Mouse (Mus musculus): ENCODE measurements around the gene Itpr1. TPM values are rescaled to one million over a fixed set of nuclear protein-coding genes. Genes with fewer than 3 reads are reported as not detected.
"Not testable (repeated sequence)": the region's sequence is repeated elsewhere in the genome, so short reads cannot be mapped to it uniquely, and the experiment has no call there.

Itpr1 gene
- polyA plus RNA-seq, 1 experiment from 2014 or later: 5.0 TPM

GRCm38 (mm10) chr6:108557576-108558322, 344.9 kb downstream of the Itpr1 start:
- H3K4me1 ChIP-seq (replicated peaks): no peaks in the 10 kb centered on the region
- H3K27ac ChIP-seq (replicated peaks): no peak overlapping the region

GRCm38 (mm10) chr6:108559226-108559625, 346.3 kb downstream of the Itpr1 start:
- not testable (repeated sequence) for H3K4me2 ChIP-seq; H3K4me3 ChIP-seq; H3K36me3 ChIP-seq; ATAC-seq (ENCODE audit: low FRiP score, low read depth); H3K27me3 ChIP-seq; H3K9ac ChIP-seq; H3K9me3 ChIP-seq; H3K27ac ChIP-seq (replicated peaks); H3K4me1 ChIP-seq (replicated peaks)
- WGBS: 93% methylated on average over 4 of the region's 4 CpGs

More at GRCm38 (mm10) chr6:108557576-108558322, 344.9 kb downstream of the Itpr1 start:
- no peaks in the 10 kb centered on the region for H3K36me3 ChIP-seq
- H3K4me3 ChIP-seq: no peak overlapping the region
- no peaks in the 10 kb centered on the region for H3K27me3 ChIP-seq
- H3K4me2 ChIP-seq: no peak overlapping the region
- H3K9me3 ChIP-seq: no peaks in the 10 kb centered on the region
- no peak for ATAC-seq (ENCODE audit: low FRiP score, low read depth)
- WGBS: 80% methylated on average over 4 of the region's 4 CpGs
- no peak overlapping the region for H3K9ac ChIP-seq

- WGBS: 97% methylated on average over 2 of the region's 2 CpGs
- Histone ChIP-seq H3K9me3 (no peaks in the 10 kb centered on the region), H3K9ac (no peak overlapping the region), H3K4me1 (replicated peaks) (no peaks in the 10 kb centered on the region), H3K27ac (replicated peaks) (no peak overlapping the region), H3K4me3 (no peak overlapping the region), H3K4me2 (no peak overlapping the region), H3K36me3 (no peaks in the 10 kb centered on the region), H3K27me3 (no peaks in the 10 kb centered on the region)
- no peak for ATAC-seq (ENCODE audit: low FRiP score, low read depth)
Measured at GRCm38 (mm10) chr6:108562971-108563370, 350.1 kb downstream of the Itpr1 start.

GRCm38 (mm10) chr6:108565447-108565846, 352.6 kb downstream of the Itpr1 start:
- H3K9me3 ChIP-seq; H3K4me3 ChIP-seq; H3K4me2 ChIP-seq; H3K9ac ChIP-seq; H3K27me3 ChIP-seq; ATAC-seq (ENCODE audit: low FRiP score, low read depth); H3K27ac ChIP-seq (replicated peaks); H3K4me1 ChIP-seq (replicated peaks); H3K36me3 ChIP-seq: not testable (repeated sequence)
- 83% methylated on average over 18 of the region's 18 CpGs for WGBS

- Histone ChIP-seq H3K36me3 (no peaks in the 10 kb centered on the region), H3K9ac (no peak overlapping the region), H3K27me3 (no peaks in the 10 kb centered on the region), H3K27ac (replicated peaks) (no peak overlapping the region), H3K9me3 (no peaks in the 10 kb centered on the region), H3K4me3 (no peak overlapping the region), H3K4me2 (no peak overlapping the region), H3K4me1 (replicated peaks) (peaks cover 14% of the 10 kb centered on the region)
- no peak for ATAC-seq (ENCODE audit: low FRiP score, low read depth)
Measured at GRCm38 (mm10) chr6:108566549-108566948, 353.7 kb downstream of the Itpr1 start.

GRCm38 (mm10) chr6:108569460-108570187, 356.7 kb downstream of the Itpr1 start:
- ATAC-seq (ENCODE audit: low FRiP score, low read depth): no peak
- no peak overlapping the region for H3K4me2 ChIP-seq
- H3K36me3 ChIP-seq: no peaks in the 10 kb centered on the region
- no peaks in the 10 kb centered on the region for H3K27me3 ChIP-seq
- H3K4me3 ChIP-seq: no peak overlapping the region
- H3K27ac ChIP-seq (replicated peaks): no peak overlapping the region
- H3K4me1 ChIP-seq (replicated peaks): peaks cover 17% of the 10 kb centered on the region
- 61% methylated on average over 7 of the region's 7 CpGs for WGBS
- H3K9ac ChIP-seq: no peak overlapping the region
- no peaks in the 10 kb centered on the region for H3K9me3 ChIP-seq

- peak overlapping the region; percentile 26; the same call in 1 of the 2 replicates for H3K9ac ChIP-seq
- peak overlapping the region; percentile 72 for H3K4me2 ChIP-seq
- H3K36me3 ChIP-seq: no peaks in the 10 kb centered on the region
- ATAC-seq (ENCODE audit: low FRiP score, low read depth): peak; percentile 46
- no peaks in the 10 kb centered on the region for H3K27me3 ChIP-seq
- peak overlapping the region; percentile 37 for H3K4me3 ChIP-seq
- H3K9me3 ChIP-seq: no peaks in the 10 kb centered on the region
- H3K4me1 ChIP-seq (replicated peaks): peaks cover 17% of the 10 kb centered on the region
- 30% methylated on average over 11 of the region's 11 CpGs for WGBS
- no peak overlapping the region for H3K27ac ChIP-seq (replicated peaks)
Measured at GRCm38 (mm10) chr6:108570351-108571041, 357.6 kb downstream of the Itpr1 start.

GRCm38 (mm10) chr6:108571042-108571590, 358.2 kb downstream of the Itpr1 start:
- H3K27me3 ChIP-seq: no peaks in the 10 kb centered on the region
- H3K9me3 ChIP-seq: no peaks in the 10 kb centered on the region
- peaks cover 17% of the 10 kb centered on the region for H3K4me1 ChIP-seq (replicated peaks)
- WGBS: 3% methylated on average over 21 of the region's 21 CpGs
- H3K4me3 ChIP-seq: peak overlapping the region; percentile 37
- H3K36me3 ChIP-seq: no peaks in the 10 kb centered on the region
- peak; percentile 87 for ATAC-seq (ENCODE audit: low FRiP score, low read depth)
- H3K4me2 ChIP-seq: peak overlapping the region; percentile 72
- no peak overlapping the region for H3K27ac ChIP-seq (replicated peaks)
- peak overlapping the region; percentile 26; the same call in 1 of the 2 replicates for H3K9ac ChIP-seq

GRCm38 (mm10) chr6:108572646-108573045, 359.8 kb downstream of the Itpr1 start:
- Histone ChIP-seq H3K9me3 (no peaks in the 10 kb centered on the region), H3K27me3 (no peaks in the 10 kb centered on the region), H3K27ac (replicated peaks) (no peak overlapping the region), H3K4me3 (no peak overlapping the region), H3K4me2 (no peak overlapping the region), H3K36me3 (no peaks in the 10 kb centered on the region), H3K9ac (no peak overlapping the region), H3K4me1 (replicated peaks) (peaks cover 17% of the 10 kb centered on the region)
- no peak for ATAC-seq (ENCODE audit: low FRiP score, low read depth)
- 54% methylated on average over 7 of the region's 7 CpGs for WGBS

- 89% methylated on average over 6 of the region's 6 CpGs for WGBS
- no peaks in the 10 kb centered on the region for H3K36me3 ChIP-seq
- no peak overlapping the region for H3K4me3 ChIP-seq
- ATAC-seq (ENCODE audit: low FRiP score, low read depth): no peak
- no peak overlapping the region for H3K4me2 ChIP-seq
- no peak overlapping the region for H3K9ac ChIP-seq
- no peak overlapping the region for H3K27ac ChIP-seq (replicated peaks)
- H3K27me3 ChIP-seq: no peaks in the 10 kb centered on the region
- no peaks in the 10 kb centered on the region for H3K9me3 ChIP-seq
- no peaks in the 10 kb centered on the region for H3K4me1 ChIP-seq (replicated peaks)
Measured at GRCm38 (mm10) chr6:108577056-108577455, 364.2 kb downstream of the Itpr1 start.

- WGBS: 95% methylated on average over 3 of the region's 3 CpGs
- no peak overlapping the region for H3K27ac ChIP-seq (replicated peaks)
- no peak overlapping the region for H3K4me3 ChIP-seq
- H3K9me3 ChIP-seq: no peaks in the 10 kb centered on the region
- H3K36me3 ChIP-seq: no peaks in the 10 kb centered on the region
- no peak for ATAC-seq (ENCODE audit: low FRiP score, low read depth)
- no peaks in the 10 kb centered on the region for H3K4me1 ChIP-seq (replicated peaks)
- no peak overlapping the region for H3K9ac ChIP-seq
- H3K27me3 ChIP-seq: no peaks in the 10 kb centered on the region
- no peak overlapping the region for H3K4me2 ChIP-seq
Measured at GRCm38 (mm10) chr6:108588426-108588825, 375.5 kb downstream of the Itpr1 start.

- 79% methylated on average over 8 of the region's 8 CpGs for WGBS
- no peak for ATAC-seq (ENCODE audit: low FRiP score, low read depth)
- no peak overlapping the region for H3K27ac ChIP-seq (replicated peaks)
- H3K4me3 ChIP-seq: no peak overlapping the region
- H3K36me3 ChIP-seq: no peaks in the 10 kb centered on the region
- no peaks in the 10 kb centered on the region for H3K4me1 ChIP-seq (replicated peaks)
- H3K9ac ChIP-seq: no peak overlapping the region
- no peak overlapping the region for H3K4me2 ChIP-seq
- H3K9me3 ChIP-seq: no peaks in the 10 kb centered on the region
- H3K27me3 ChIP-seq: no peaks in the 10 kb centered on the region
Measured at GRCm38 (mm10) chr6:108592227-108592626, 379.3 kb downstream of the Itpr1 start.
